Mouse (Mus musculus) B cell, adult 2 months (primary cell): ENCODE measurements around the gene Cacna2d3.

Experiments used
- DNase-seq, 2 experiments: peaks; one replicate each; pipeline ENCODE4 v3.0.0; 2022

The Cacna2d3 gene

GRCm38 (mm10) chr14:29721488-29722385 is at the start of gene Cacna2d3:
Gene Cacna2d3, minus strand, starts transcription at chr14:29721864.
- DNase-seq, result no peak

DNA sequence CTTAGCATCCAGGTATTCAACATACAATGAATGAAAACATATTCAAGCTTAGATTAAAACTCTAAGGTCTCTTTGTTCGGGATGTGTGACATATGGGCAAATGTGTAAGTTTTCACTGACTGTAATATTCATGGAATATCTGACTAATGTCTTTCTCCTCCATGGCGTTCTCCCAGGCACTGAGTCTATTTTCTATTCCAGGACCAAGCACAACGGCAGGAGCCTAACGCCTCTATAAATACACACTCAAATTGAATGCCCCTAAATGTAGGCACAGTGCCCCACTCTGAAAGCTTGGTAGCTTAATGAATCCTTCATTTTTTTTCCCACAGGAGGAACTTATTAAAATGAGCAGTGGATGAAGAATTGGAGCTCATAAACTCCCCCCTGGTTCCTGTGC is 47.8 kb upstream of the Cacna2d3 start:
- no peak for DNase-seq

GRCm38 (mm10) chr14:29752876-29753275 is 31.2 kb upstream of the Cacna2d3 start:
- no peak for DNase-seq

DNA sequence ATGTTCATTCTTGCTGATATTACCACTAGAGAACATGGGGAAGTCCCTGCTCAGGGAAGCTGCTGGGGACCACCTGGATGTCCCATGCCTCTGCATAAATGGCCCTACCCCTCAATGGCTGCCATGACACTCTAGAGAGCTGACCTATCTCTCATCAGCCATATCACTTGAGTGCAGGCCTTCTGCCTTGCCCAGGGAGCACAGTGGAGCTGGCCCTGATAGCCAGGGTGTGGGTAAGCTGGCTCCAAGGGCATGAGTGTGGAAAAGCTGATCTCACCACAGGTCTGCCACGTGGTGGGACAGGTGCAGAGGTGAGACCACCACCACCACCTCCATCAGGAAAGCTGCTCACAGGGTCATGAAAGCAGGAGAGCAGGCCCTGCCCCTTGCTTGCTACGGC is 17.1 kb upstream of the Cacna2d3 start:
- no peak for DNase-seq

GRCm38 (mm10) chr14:29730256-29730655 is 8.6 kb upstream of the Cacna2d3 start:
- no peak for DNase-seq

- no peak for DNase-seq
Measured at GRCm38 (mm10) chr14:29729009-29729408, 7.3 kb upstream of the Cacna2d3 start.

- no peak for DNase-seq
Measured at GRCm38 (mm10) chr14:29727596-29727995, 5.9 kb upstream of the Cacna2d3 start.

DNA sequence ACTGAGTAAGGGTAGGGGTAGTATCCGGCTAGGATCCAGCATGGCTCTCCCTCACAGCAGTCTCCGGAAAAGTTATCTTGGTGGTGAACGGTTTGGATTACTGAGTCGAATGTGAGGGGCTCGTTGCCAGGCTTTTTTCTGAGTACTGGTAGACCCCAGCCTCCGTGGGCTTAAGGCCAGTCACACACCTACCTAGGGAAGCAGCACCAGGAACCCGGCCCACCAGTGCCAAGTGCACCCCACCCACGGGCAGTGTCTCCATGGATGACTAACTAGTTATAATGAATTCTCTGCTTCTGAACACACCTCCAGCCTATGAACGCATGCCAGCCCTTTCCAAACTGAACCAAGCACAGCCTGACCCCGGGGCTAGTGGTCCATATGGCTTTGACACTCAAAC is 1.6 kb upstream of the Cacna2d3 start:
- DNase-seq, result no peak

DNA sequence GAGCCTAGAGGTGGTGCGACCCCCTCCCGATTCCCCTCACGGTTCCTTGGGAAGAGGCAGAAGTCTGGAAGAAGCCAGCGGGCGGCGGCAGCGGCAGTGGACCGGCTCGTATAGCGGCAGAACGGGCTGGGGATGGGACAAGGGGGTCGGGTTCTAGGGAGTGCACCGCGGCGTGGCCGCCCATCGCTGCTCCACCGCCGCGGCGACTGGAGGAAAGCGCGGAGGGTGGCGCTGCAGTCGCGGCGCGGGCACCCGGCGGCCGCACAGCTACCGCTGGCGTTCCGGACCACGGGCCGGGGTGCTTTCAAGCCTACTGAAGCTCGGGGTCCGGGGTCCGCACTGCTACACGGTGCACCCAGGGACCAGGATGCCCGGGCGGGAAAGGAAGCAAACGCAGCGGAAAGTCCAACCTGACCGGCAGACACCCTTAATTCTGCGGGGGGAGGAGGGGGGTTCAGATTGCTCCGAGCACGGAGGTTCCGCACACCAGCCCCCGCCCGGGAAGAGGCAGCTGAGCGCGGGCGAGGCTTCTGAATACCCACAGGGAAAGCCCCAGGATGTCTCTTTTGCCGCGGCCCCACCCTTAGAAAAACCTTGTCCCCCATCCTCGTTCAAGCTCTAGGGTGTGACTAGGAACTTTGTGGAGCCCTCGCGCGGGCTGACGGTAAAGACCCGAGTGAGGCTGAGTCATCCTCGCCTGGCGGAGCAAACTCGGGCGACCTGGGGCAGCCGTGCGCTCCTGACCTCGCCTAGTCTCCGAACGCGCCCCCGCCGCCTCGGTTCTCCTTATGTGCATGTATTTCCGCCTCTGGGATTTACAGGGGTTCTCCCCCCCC is 940 bp upstream of the Cacna2d3 start:
- DNase-seq, result no peak

GRCm38 (mm10) chr14:29721131-29721487 is 555 bp downstream of the Cacna2d3 start:
- no peak for DNase-seq

DNA sequence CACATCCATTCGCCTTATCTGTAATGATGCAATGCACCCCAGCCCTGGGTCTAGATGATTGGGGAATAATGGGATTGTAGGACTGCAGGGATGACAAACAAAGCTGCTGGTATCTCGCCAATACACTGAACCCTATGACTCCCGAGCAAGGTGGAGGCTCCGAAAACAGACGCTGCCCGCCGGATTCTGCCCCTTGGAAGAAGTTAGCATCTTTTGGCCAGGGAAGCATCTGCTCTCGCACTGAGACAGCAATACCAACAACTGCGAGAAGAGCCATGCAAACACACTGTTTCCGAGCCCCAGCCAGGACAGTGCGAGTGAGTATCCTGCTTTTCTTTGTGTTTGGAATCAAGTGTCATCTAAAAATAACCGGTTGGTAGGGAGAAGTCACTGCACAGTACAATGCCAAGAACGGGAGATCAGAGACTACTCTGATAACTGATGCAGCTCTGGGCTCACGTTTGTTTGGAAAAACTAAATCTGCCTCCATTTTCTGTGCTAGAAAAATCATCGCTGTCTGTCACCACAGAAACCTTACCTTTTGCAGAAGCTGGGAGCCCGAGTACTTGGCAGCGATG is 1.2 kb downstream of the Cacna2d3 start:
- DNase-seq, result no peak

DNA sequence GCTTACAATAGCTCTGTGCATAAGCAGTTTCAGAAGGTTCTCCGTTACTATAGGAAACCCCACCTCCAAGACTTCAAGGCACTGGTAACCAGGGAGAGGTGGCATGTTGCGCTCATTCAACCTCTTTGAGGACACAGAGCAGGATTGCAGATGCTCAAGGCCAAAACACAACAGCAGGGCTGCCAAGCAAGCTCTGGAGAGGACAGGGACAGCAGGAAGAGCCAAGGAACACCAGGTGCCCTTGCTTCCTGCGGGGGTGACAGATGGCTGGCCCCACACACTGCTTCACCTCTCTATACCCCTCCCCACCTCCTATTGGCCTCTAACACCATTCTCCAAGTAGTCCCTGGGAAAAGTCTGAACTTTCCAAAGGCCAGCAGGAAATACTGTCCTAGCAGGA is 9.0 kb downstream of the Cacna2d3 start:
- no peak for DNase-seq

GRCm38 (mm10) chr14:29707561-29708335 is 13.9 kb downstream of the Cacna2d3 start:
- no peak for DNase-seq

DNA sequence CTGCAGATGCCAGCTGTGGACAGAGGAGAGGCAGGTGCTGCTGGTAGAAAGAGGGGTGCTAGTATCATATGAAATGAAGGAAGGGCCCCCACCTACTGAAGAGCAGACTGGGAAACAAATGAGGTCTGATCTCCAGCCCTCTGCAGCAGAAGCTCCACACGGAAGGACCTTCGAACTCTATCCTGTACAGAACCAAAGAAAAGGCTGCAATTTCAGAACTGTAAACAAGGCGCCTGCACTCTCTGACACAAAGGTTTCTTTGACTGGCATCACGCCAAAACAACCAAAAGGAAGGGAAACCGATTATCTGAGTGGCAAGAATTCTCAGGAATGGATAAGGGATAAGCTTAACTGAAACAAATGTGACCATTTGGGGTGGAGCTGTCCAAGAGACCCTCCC is 18.9 kb downstream of the Cacna2d3 start:
- DNase-seq, result no peak

GRCm38 (mm10) chr14:29696131-29696530 is 25.5 kb downstream of the Cacna2d3 start:
- no peak for DNase-seq

GRCm38 (mm10) chr14:29672436-29673050 is 49.1 kb downstream of the Cacna2d3 start:
- DNase-seq, result no peak

GRCm38 (mm10) chr14:29669826-29670225 is 51.8 kb downstream of the Cacna2d3 start:
- DNase-seq, result no peak

- DNase-seq, result no peak
Measured at GRCm38 (mm10) chr14:29657006-29657405, 64.7 kb downstream of the Cacna2d3 start.

- DNase-seq, result no peak
Measured at GRCm38 (mm10) chr14:29650591-29650990, 71.1 kb downstream of the Cacna2d3 start.

DNA sequence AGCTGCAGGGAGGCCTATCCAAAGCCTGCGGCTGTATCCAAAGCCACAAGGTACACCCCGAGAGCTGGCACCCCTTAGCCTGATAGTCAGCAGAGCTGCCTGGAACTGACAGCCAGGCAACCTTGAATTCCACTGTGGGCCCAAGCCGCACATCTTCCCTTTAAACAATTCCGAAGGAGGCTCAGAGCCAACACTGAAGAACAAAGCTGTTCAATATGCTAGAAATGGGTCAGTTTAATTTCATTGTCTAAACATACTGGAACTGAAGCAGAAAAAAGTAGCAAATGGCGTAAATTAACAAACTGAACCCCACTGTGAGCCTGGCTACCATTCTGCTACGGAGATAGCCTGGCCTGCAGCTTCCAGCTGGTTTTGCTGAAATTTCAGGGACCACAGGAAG is 72.9 kb downstream of the Cacna2d3 start:
- DNase-seq, result no peak

- no peak for DNase-seq
Measured at GRCm38 (mm10) chr14:29645421-29645820, 76.2 kb downstream of the Cacna2d3 start.

DNA sequence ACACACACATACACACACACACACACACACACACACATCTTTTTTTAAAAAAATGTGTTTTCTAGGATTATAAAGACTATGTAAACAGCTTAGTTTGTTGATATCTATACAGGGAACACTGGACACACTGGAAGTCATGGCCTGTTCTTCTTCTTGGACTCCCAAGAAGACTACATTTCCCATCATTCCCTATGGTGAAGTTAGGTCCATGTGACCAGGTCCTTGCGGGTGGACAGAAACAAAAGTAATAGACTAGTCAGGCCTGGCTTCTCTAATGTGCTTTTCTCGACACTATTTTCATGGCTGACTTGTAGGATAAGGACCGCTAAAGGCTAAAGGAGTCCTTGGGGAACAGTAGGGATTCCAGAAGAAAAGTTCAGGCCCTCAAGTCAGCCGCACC is 78.4 kb downstream of the Cacna2d3 start:
- no peak for DNase-seq
